Mouse (Mus musculus) intestine, embryonic 15.5 days (tissue): ENCODE results near the gene St6galnac3. TPM values are rescaled to one million over a fixed set of nuclear protein-coding genes. Genes with fewer than 3 reads are reported as not detected.

Source experiments
- ATAC-seq: fragments of 200-750 bp; cut with Nextera tagmentation; 2 replicates; pipeline ENCODE4 v1.8.0; 2017; ENCODE audit warnings: moderate TSS enrichment, moderate library complexity
- H3K27ac ChIP-seq: fragments of 300-500 bp; sonication (generic); 2 replicates; pipeline ENCODE4 v1.5.1; 2015; ENCODE audit warnings: mild to moderate bottlenecking, inconsistent platforms
- H3K27me3 ChIP-seq: fragments of 300-500 bp; sonication (generic); replicated peaks from 2 replicates; pipeline ENCODE4 v1.6.1; 2015; ENCODE audit warnings: inconsistent platforms
- H3K36me3 ChIP-seq: fragments of 300-500 bp; sonication (generic); 2 replicates; pipeline ENCODE4 v1.6.1; 2015; ENCODE audit warnings: inconsistent platforms
- H3K4me1 ChIP-seq: fragments of 300-500 bp; sonication (generic); replicated peaks from 2 replicates; pipeline ENCODE4 v1.6.1; 2015; ENCODE audit warnings: inconsistent platforms
- H3K4me2 ChIP-seq: fragments of 300-500 bp; sonication (generic); replicated peaks from 2 replicates; pipeline ENCODE4 v1.6.1; 2015; ENCODE audit warnings: mild to moderate bottlenecking, inconsistent platforms
- H3K4me3 ChIP-seq: fragments of 300-500 bp; sonication (generic); replicated peaks from 2 replicates; pipeline ENCODE4 v1.5.1; 2015; ENCODE audit warnings: inconsistent platforms
- H3K9ac ChIP-seq: fragments of 300-500 bp; sonication (generic); 2 replicates; pipeline ENCODE4 v1.6.1; 2015; ENCODE audit warnings: inconsistent platforms
- H3K9me3 ChIP-seq: fragments of 300-500 bp; sonication (generic); 2 replicates; pipeline ENCODE4 v1.6.1; 2016; ENCODE audit warnings: inconsistent platforms
- WGBS: fragments of 180-500 bp; shearing (Covaris S2); methylation state at CpG from one replicate; pipeline ENCODE4 v1.1.7; 2015; 5-methylcytosine and 5-hydroxymethylcytosine counted together
- polyA plus RNA-seq: library from polyadenylated mRNA; unstranded; fragments of >200 nt; fragmentation: Nextera tagmentation; extraction: Ambion mirVana; gene quantifications from 2 replicates; pipeline ENCODE4 v1.2.1, GENCODE M21; 2015

St6galnac3 gene
- polyA plus RNA-seq, 1 experiment from 2014 or later, result 34.5 TPM

- WGBS, result 88% methylated on average over 7 of the region's 7 CpGs
- no peak overlapping the region for H3K4me2 ChIP-seq
- no peak for ATAC-seq
- no peaks in the 10 kb centered on the region for H3K36me3 ChIP-seq
- no peak overlapping the region for H3K4me3 ChIP-seq
- no peak overlapping the region for H3K9ac ChIP-seq
- H3K27ac ChIP-seq, result no peak overlapping the region
- H3K4me1 ChIP-seq, result no peaks in the 10 kb centered on the region
- H3K27me3 ChIP-seq, result no peaks in the 10 kb centered on the region
- H3K9me3 ChIP-seq, result no peaks in the 10 kb centered on the region
These were observed 63.0 kb downstream of the St6galnac3 start for GRCm38 (mm10) chr3:153661927-153662326.

GRCm38 (mm10) chr3:153659575-153660168 is 65.3 kb downstream of the St6galnac3 start:
- no peaks in the 10 kb centered on the region for H3K27me3 ChIP-seq
- no peak overlapping the region for H3K4me2 ChIP-seq
- no peaks in the 10 kb centered on the region for H3K36me3 ChIP-seq
- ATAC-seq, result no peak
- H3K9ac ChIP-seq, result no peak overlapping the region
- no peaks in the 10 kb centered on the region for H3K9me3 ChIP-seq
- H3K4me1 ChIP-seq, result no peaks in the 10 kb centered on the region
- no peak overlapping the region for H3K27ac ChIP-seq
- WGBS, result 82% methylated on average over 15 of the region's 15 CpGs
- H3K4me3 ChIP-seq, result no peak overlapping the region

GRCm38 (mm10) chr3:153658051-153658777 is 66.8 kb downstream of the St6galnac3 start:
- no peak overlapping the region for H3K4me3 ChIP-seq
- no peak overlapping the region for H3K9ac ChIP-seq
- H3K27me3 ChIP-seq, result no peaks in the 10 kb centered on the region
- WGBS, result 74% methylated on average over 22 of the region's 22 CpGs
- H3K36me3 ChIP-seq, result no peaks in the 10 kb centered on the region
- peak; percentile 76 for ATAC-seq
- H3K9me3 ChIP-seq, result no peaks in the 10 kb centered on the region
- no peaks in the 10 kb centered on the region for H3K4me1 ChIP-seq
- no peak overlapping the region for H3K4me2 ChIP-seq
- H3K27ac ChIP-seq, result no peak overlapping the region

- WGBS, result 21% methylated on average over 9 of the region's 9 CpGs
- Histone ChIP-seq H3K4me2 (no peak overlapping the region), H3K36me3 (no peaks in the 10 kb centered on the region), H3K9ac (no peak overlapping the region), H3K4me1 (no peaks in the 10 kb centered on the region), H3K9me3 (no peaks in the 10 kb centered on the region), H3K27ac (no peak overlapping the region), H3K27me3 (no peaks in the 10 kb centered on the region), H3K4me3 (no peak overlapping the region)
- ATAC-seq, result 0 out of 2 replicates have a peak, but pooled peaks have one; percentile 9
These were observed 69.9 kb downstream of the St6galnac3 start for GRCm38 (mm10) chr3:153655071-153655470.

DNA sequence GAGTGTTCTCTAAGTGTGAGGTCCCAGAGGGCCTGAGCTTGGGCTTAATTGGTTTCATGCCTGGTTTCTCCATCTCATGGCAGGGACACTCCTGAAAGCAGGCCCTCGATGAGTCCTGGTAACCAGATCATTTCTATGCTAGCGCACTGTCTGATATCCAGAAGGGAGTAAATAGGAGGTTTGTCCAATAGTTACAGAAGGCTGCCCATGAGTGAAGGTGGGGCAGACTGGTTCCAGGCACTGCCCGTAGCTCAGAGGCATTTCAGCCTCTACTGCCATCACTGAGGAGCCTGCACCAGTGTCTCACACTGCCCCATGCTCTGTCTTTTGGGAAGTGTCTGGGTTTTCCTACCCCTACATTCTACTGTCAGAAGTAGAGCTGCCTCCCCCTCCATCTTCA is 72.1 kb downstream of the St6galnac3 start:
- Histone ChIP-seq H3K4me3 (no peak overlapping the region), H3K9ac (no peak overlapping the region), H3K27me3 (no peaks in the 10 kb centered on the region), H3K27ac (no peak overlapping the region), H3K36me3 (no peaks in the 10 kb centered on the region), H3K9me3 (no peaks in the 10 kb centered on the region), H3K4me1 (no peaks in the 10 kb centered on the region; the same call in 1 of the 2 replicates), H3K4me2 (no peak overlapping the region)
- ATAC-seq, result no peak
- 91% methylated on average over 3 of the region's 3 CpGs for WGBS

DNA sequence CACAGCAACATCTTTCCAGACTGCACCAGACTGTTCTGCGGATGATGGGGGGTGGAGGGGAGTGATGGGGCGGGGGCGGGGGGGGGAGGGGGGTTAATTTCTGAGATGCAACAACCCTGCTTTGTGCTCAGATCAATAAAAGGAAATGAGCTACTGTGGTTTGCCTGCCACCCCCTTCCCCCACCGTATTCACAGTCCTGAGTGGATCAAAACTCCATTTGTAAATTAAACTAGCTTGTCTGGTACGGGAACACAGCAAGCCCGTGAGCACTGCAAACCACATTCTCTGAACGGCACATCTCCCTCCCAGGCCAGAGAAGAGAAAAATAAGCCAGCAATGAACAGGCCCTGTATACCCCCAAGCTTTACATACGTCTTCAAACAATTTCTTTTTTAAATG is 76.3 kb downstream of the St6galnac3 start:
- ATAC-seq, result no peak
- Histone ChIP-seq H3K27ac (no peak overlapping the region), H3K27me3 (no peaks in the 10 kb centered on the region), H3K36me3 (no peaks in the 10 kb centered on the region), H3K4me2 (no peak overlapping the region), H3K9me3 (no peaks in the 10 kb centered on the region), H3K4me3 (no peak overlapping the region), H3K4me1 (peaks cover 5% of the 10 kb centered on the region), H3K9ac (no peak overlapping the region)
- WGBS, result 45% methylated on average over 8 of the region's 8 CpGs

DNA sequence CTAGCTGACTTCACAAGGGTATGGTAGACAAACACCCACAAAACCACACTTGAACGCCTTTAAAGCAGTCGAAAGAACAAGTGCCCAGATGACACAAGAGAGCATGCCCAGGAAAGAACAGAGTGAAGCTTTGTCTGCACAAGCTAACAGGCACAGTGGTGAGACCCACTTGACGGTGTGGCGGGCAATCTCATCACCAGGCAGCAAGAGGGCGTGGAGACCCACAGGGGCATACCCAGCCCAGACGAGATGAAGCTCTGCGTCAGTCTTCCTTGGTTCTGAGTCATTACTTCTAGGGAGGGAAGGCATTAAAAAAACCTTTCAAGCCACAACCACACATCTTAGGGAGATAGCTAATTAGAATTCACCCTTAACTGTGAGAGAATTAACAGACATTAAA is 79.2 kb downstream of the St6galnac3 start:
- no peak for ATAC-seq
- no peak overlapping the region for H3K4me3 ChIP-seq
- H3K4me2 ChIP-seq, result no peak overlapping the region
- H3K9ac ChIP-seq, result no peak overlapping the region
- no peaks in the 10 kb centered on the region for H3K27me3 ChIP-seq
- 82% methylated on average over 7 of the region's 7 CpGs for WGBS
- no peaks in the 10 kb centered on the region for H3K36me3 ChIP-seq
- no peak overlapping the region for H3K27ac ChIP-seq
- H3K4me1 ChIP-seq, result peaks cover 8% of the 10 kb centered on the region
- H3K9me3 ChIP-seq, result no peaks in the 10 kb centered on the region

GRCm38 (mm10) chr3:153643822-153644519 is 81.0 kb downstream of the St6galnac3 start:
- H3K27me3 ChIP-seq, result no peaks in the 10 kb centered on the region
- H3K9me3 ChIP-seq, result no peaks in the 10 kb centered on the region
- no peak overlapping the region for H3K4me2 ChIP-seq
- no peaks in the 10 kb centered on the region for H3K36me3 ChIP-seq
- H3K27ac ChIP-seq, result no peak overlapping the region
- H3K4me3 ChIP-seq, result no peak overlapping the region
- 67% methylated on average over 20 of the region's 20 CpGs for WGBS
- ATAC-seq, result peak; percentile 55
- H3K9ac ChIP-seq, result no peak overlapping the region
- H3K4me1 ChIP-seq, result peaks cover 8% of the 10 kb centered on the region

DNA sequence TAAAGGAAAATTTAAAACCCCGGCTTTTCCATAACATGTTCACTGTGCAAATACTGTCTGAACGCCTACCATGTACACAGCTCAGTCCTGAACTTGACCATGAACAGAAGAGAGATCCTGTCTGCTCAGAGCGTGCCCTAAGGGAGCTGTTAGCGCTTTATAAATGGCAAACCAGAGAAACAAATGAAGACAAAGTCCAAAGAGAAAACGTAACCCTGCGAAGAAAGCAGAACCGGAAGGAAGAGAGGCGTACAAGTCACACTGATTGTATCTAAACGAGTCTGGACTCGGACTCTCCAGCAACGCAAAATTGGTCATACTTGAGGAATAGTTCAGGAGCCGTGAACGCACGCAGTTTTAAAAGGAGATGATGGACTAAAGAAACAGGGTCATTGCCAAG is 82.1 kb downstream of the St6galnac3 start:
- Histone ChIP-seq H3K27me3 (no peaks in the 10 kb centered on the region), H3K27ac (no peak overlapping the region), H3K4me1 (peaks cover 8% of the 10 kb centered on the region), H3K4me3 (no peak overlapping the region), H3K4me2 (no peak overlapping the region), H3K9ac (no peak overlapping the region), H3K36me3 (no peaks in the 10 kb centered on the region), H3K9me3 (no peaks in the 10 kb centered on the region)
- 93% methylated on average over 14 of the region's 14 CpGs for WGBS
- no peak for ATAC-seq

- no peak overlapping the region for H3K9ac ChIP-seq
- no peaks in the 10 kb centered on the region for H3K36me3 ChIP-seq
- WGBS, result 86% methylated on average over 5 of the region's 5 CpGs
- H3K27me3 ChIP-seq, result no peaks in the 10 kb centered on the region
- H3K27ac ChIP-seq, result no peak overlapping the region
- peaks cover 8% of the 10 kb centered on the region for H3K4me1 ChIP-seq
- no peaks in the 10 kb centered on the region for H3K9me3 ChIP-seq
- H3K4me3 ChIP-seq, result no peak overlapping the region
- H3K4me2 ChIP-seq, result no peak overlapping the region
- no peak for ATAC-seq
These were observed 83.2 kb downstream of the St6galnac3 start for GRCm38 (mm10) chr3:153641805-153642204.

- Histone ChIP-seq H3K4me3 (no peak overlapping the region), H3K27me3 (no peaks in the 10 kb centered on the region), H3K4me2 (no peak overlapping the region), H3K9me3 (no peaks in the 10 kb centered on the region), H3K36me3 (no peaks in the 10 kb centered on the region), H3K4me1 (no peaks in the 10 kb centered on the region), H3K27ac (no peak overlapping the region), H3K9ac (no peak overlapping the region)
- WGBS, result no CpG with 5 or more reads among the region's 1 CpGs
- no peak for ATAC-seq
These were observed 87.6 kb downstream of the St6galnac3 start for GRCm38 (mm10) chr3:153637336-153637735.

- Histone ChIP-seq H3K27me3 (no peaks in the 10 kb centered on the region), H3K4me2 (no peak overlapping the region), H3K4me1 (no peaks in the 10 kb centered on the region), H3K27ac (no peak overlapping the region), H3K36me3 (no peaks in the 10 kb centered on the region), H3K4me3 (no peak overlapping the region), H3K9me3 (no peaks in the 10 kb centered on the region), H3K9ac (no peak overlapping the region)
- WGBS, result 69% methylated on average over 7 of the region's 7 CpGs
- no peak for ATAC-seq
These were observed 88.2 kb downstream of the St6galnac3 start for GRCm38 (mm10) chr3:153636804-153637153.
